Mouse (Mus musculus) kidney, embryonic 14.5 days (tissue): ENCODE measurements around the gene Pknox1. TPM values are rescaled to one million over a fixed set of nuclear protein-coding genes. Genes with fewer than 3 reads are reported as not detected.
A peak's percentile ranks its signal among the peaks of the same experiment; 100 is the strongest.

Experiments
- ATAC-seq: fragments of 200-750 bp; cut with Nextera tagmentation; 2 replicates; pipeline ENCODE4 v1.8.0; 2017; ENCODE audit warnings: moderate number of reproducible peaks, mild to moderate bottlenecking, moderate TSS enrichment, moderate library complexity; ENCODE audit not compliant: low FRiP score, low TSS enrichment
- H3K27ac ChIP-seq: fragments of 300-500 bp; sonication (generic); 2 replicates; pipeline ENCODE4 v1.5.1; 2014; ENCODE audit warnings: low read depth, mild to moderate bottlenecking, low read length, moderate library complexity, mixed read lengths
- H3K27me3 ChIP-seq: fragments of 300-500 bp; sonication (generic); 2 replicates; pipeline ENCODE4 v1.6.1; 2014; ENCODE audit warnings: mild to moderate bottlenecking, low read length; ENCODE audit not compliant: control insufficient read depth, insufficient read depth
- H3K36me3 ChIP-seq: fragments of 300-500 bp; sonication (generic); 2 replicates; pipeline ENCODE4 v1.6.1; 2014; ENCODE audit warnings: low read length, mixed read lengths; ENCODE audit not compliant: control insufficient read depth, insufficient read depth
- H3K4me1 ChIP-seq: fragments of 300-500 bp; sonication (generic); 2 replicates; pipeline ENCODE4 v1.6.1; 2014; ENCODE audit warnings: low read length, mixed read lengths; ENCODE audit not compliant: control insufficient read depth, insufficient read depth
- H3K4me2 ChIP-seq: fragments of 300-500 bp; sonication (generic); replicated peaks from 2 replicates; pipeline ENCODE4 v1.6.1; 2014; ENCODE audit warnings: low read depth, mild to moderate bottlenecking, low read length
- H3K4me3 ChIP-seq: fragments of 300-500 bp; sonication (generic); 2 replicates; pipeline ENCODE4 v1.5.1; 2014; ENCODE audit warnings: mild to moderate bottlenecking, low read length
- H3K9ac ChIP-seq: fragments of 300-500 bp; sonication (generic); 2 replicates; pipeline ENCODE4 v1.6.1; 2014; ENCODE audit warnings: low read depth, mild to moderate bottlenecking, low read length, moderate library complexity
- H3K9me3 ChIP-seq: fragments of 300-500 bp; sonication (generic); 2 replicates; pipeline ENCODE4 v1.6.1; 2016; ENCODE audit warnings: low read length; ENCODE audit not compliant: control insufficient read depth
- WGBS: fragments of 180-500 bp; shearing (Covaris S2); extraction: QIAGEN DNeasy Blood & Tissue Kit; methylation state at CpG from one replicate; pipeline ENCODE4 v1.1.7; 2014; 5-methylcytosine and 5-hydroxymethylcytosine counted together
- polyA plus RNA-seq: library from polyadenylated mRNA; unstranded; fragments of >200 nt; fragmentation: Nextera tagmentation; extraction: Ambion mirVana; gene quantifications from 2 replicates; pipeline ENCODE4 v1.2.1, GENCODE M21; 2014

Pknox1 gene
- polyA plus RNA-seq, 1 experiment from 2014 or later: 44.0 TPM

GRCm38 (mm10) chr17:31563632-31564014, 911 bp upstream of the Pknox1 start:
- peak overlapping the region; percentile 68 for H3K4me2 ChIP-seq
- peak overlapping the region; percentile 42 for H3K4me3 ChIP-seq
- H3K27ac ChIP-seq: peak overlapping the region; percentile 89
- H3K4me1 ChIP-seq: peaks cover 25% of the 10 kb centered on the region
- no peak for ATAC-seq
- H3K27me3 ChIP-seq: no peaks in the 10 kb centered on the region
- peak overlapping the region; percentile 58 for H3K9ac ChIP-seq
- no peaks in the 10 kb centered on the region for H3K36me3 ChIP-seq
- WGBS: 21% methylated on average over 12 of the region's 12 CpGs
- no peaks in the 10 kb centered on the region for H3K9me3 ChIP-seq

GRCm38 (mm10) chr17:31564858-31565140, 265 bp downstream of the Pknox1 start:
- Histone ChIP-seq H3K9ac (peak overlapping the region; percentile 91), H3K36me3 (no peaks in the 10 kb centered on the region), H3K4me2 (peak overlapping the region; percentile 85), H3K9me3 (no peaks in the 10 kb centered on the region), H3K27me3 (no peaks in the 10 kb centered on the region), H3K27ac (peak overlapping the region; percentile 89), H3K4me1 (peaks cover 25% of the 10 kb centered on the region), H3K4me3 (peak overlapping the region; percentile 86)
- ATAC-seq: no peak
- 0% methylated on average over 18 of the region's 44 CpGs for WGBS

- Histone ChIP-seq H3K36me3 (no peaks in the 10 kb centered on the region), H3K4me3 (peak overlapping the region; percentile 86), H3K27me3 (no peaks in the 10 kb centered on the region), H3K9ac (peak overlapping the region; percentile 91), H3K9me3 (no peaks in the 10 kb centered on the region), H3K27ac (peak overlapping the region; percentile 89), H3K4me2 (peak overlapping the region; percentile 85), H3K4me1 (peaks cover 25% of the 10 kb centered on the region)
- under 1% methylated on average over 88 of the region's 88 CpGs for WGBS
- peak; percentile 42 for ATAC-seq
Measured at GRCm38 (mm10) chr17:31565141-31566056, 865 bp downstream of the Pknox1 start.

GRCm38 (mm10) chr17:31566276-31566675, 1.7 kb downstream of the Pknox1 start:
- H3K36me3 ChIP-seq: no peaks in the 10 kb centered on the region
- no peaks in the 10 kb centered on the region for H3K9me3 ChIP-seq
- no peak for ATAC-seq
- H3K4me1 ChIP-seq: peaks cover 25% of the 10 kb centered on the region
- H3K4me3 ChIP-seq: peak overlapping the region; percentile 86
- H3K27me3 ChIP-seq: no peaks in the 10 kb centered on the region
- peak overlapping the region; percentile 89; the same call in 1 of the 2 replicates for H3K27ac ChIP-seq
- 82% methylated on average over 6 of the region's 6 CpGs for whole genome bisulfite sequencing
- peak overlapping the region; percentile 85 for H3K4me2 ChIP-seq
- peak overlapping the region; percentile 91 for H3K9ac ChIP-seq

GRCm38 (mm10) chr17:31569756-31570155, 5.2 kb downstream of the Pknox1 start:
- H3K27ac ChIP-seq: no peak overlapping the region
- H3K4me3 ChIP-seq: no peak overlapping the region
- H3K9me3 ChIP-seq: no peaks in the 10 kb centered on the region
- H3K4me2 ChIP-seq: no peak overlapping the region
- ATAC-seq: no peak
- no peaks in the 10 kb centered on the region for H3K36me3 ChIP-seq
- H3K27me3 ChIP-seq: no peaks in the 10 kb centered on the region
- H3K9ac ChIP-seq: no peak overlapping the region
- H3K4me1 ChIP-seq: peaks cover 21% of the 10 kb centered on the region
- 94% methylated on average over 1 of the region's 1 CpGs for WGBS

- H3K9me3 ChIP-seq: no peaks in the 10 kb centered on the region
- no peaks in the 10 kb centered on the region for H3K27me3 ChIP-seq
- no peak overlapping the region for H3K4me2 ChIP-seq
- 88% methylated on average over 9 of the region's 9 CpGs for WGBS
- peak; percentile 73; the same call in 1 of the 2 replicates for ATAC-seq
- no peak overlapping the region for H3K27ac ChIP-seq
- H3K4me3 ChIP-seq: no peak overlapping the region
- peaks cover 21% of the 10 kb centered on the region for H3K4me1 ChIP-seq
- no peak overlapping the region for H3K9ac ChIP-seq
- H3K36me3 ChIP-seq: no peaks in the 10 kb centered on the region
Measured at GRCm38 (mm10) chr17:31570321-31570925, 5.9 kb downstream of the Pknox1 start.

- H3K27me3 ChIP-seq: no peaks in the 10 kb centered on the region
- no peaks in the 10 kb centered on the region for H3K9me3 ChIP-seq
- H3K4me2 ChIP-seq: no peak overlapping the region
- no peak overlapping the region for H3K4me3 ChIP-seq
- no peaks in the 10 kb centered on the region for H3K36me3 ChIP-seq
- no peak overlapping the region for H3K9ac ChIP-seq
- no peak for ATAC-seq
- H3K4me1 ChIP-seq: peaks cover 15% of the 10 kb centered on the region
- no peak overlapping the region for H3K27ac ChIP-seq
- 86% methylated on average over 5 of the region's 5 CpGs for WGBS
Measured at GRCm38 (mm10) chr17:31571689-31572088, 7.2 kb downstream of the Pknox1 start.

- 81% methylated on average over 7 of the region's 7 CpGs for WGBS
- no peak overlapping the region for H3K9ac ChIP-seq
- no peak overlapping the region for H3K27ac ChIP-seq
- ATAC-seq: no peak
- H3K9me3 ChIP-seq: no peaks in the 10 kb centered on the region
- H3K4me2 ChIP-seq: no peak overlapping the region
- no peaks in the 10 kb centered on the region for H3K36me3 ChIP-seq
- H3K27me3 ChIP-seq: no peaks in the 10 kb centered on the region
- no peaks in the 10 kb centered on the region for H3K4me1 ChIP-seq
- H3K4me3 ChIP-seq: no peak overlapping the region
Measured at GRCm38 (mm10) chr17:31574662-31575061, 10.1 kb downstream of the Pknox1 start.
